Mouse (Mus musculus) stomach, embryonic 16.5 days (tissue): ENCODE measurements around the gene Fcnb. TPM values are rescaled to one million over a fixed set of nuclear protein-coding genes. Genes with fewer than 3 reads are reported as not detected.

Source experiments
- ATAC-seq: fragments of 200-750 bp; cut with Nextera tagmentation; 2 replicates; pipeline ENCODE4 v1.8.0; 2017; ENCODE audit warnings: moderate number of reproducible peaks, moderate TSS enrichment; ENCODE audit not compliant: insufficient read depth, low FRiP score
- H3K27ac ChIP-seq: fragments of 300-500 bp; sonication (generic); 2 replicates; pipeline ENCODE4 v1.5.1; 2014; ENCODE audit warnings: low read length
- H3K27me3 ChIP-seq: fragments of 300-500 bp; sonication (generic); 2 replicates; pipeline ENCODE4 v1.6.1; 2014; ENCODE audit warnings: low read length, control low read depth, mixed read lengths; ENCODE audit not compliant: control insufficient read depth, insufficient read depth
- H3K36me3 ChIP-seq: fragments of 300-500 bp; sonication (generic); 2 replicates; pipeline ENCODE4 v1.6.1; 2014; ENCODE audit warnings: low read length; ENCODE audit not compliant: control insufficient read depth, insufficient read depth
- H3K4me1 ChIP-seq: fragments of 300-500 bp; sonication (generic); 2 replicates; pipeline ENCODE4 v1.6.1; 2014; ENCODE audit warnings: low read length, control low read depth, mixed read lengths; ENCODE audit not compliant: control insufficient read depth, insufficient read depth
- H3K4me2 ChIP-seq: fragments of 300-500 bp; sonication (generic); 2 replicates; pipeline ENCODE4 v1.6.1; 2014; ENCODE audit warnings: low read depth, low read length, mixed read lengths
- H3K4me3 ChIP-seq: fragments of 300-500 bp; sonication (generic); replicated peaks from 2 replicates; pipeline ENCODE4 v1.5.1; 2014; ENCODE audit warnings: mild to moderate bottlenecking, low read length
- H3K9ac ChIP-seq: fragments of 300-500 bp; sonication (generic); 2 replicates; pipeline ENCODE4 v1.6.1; 2014; ENCODE audit warnings: low read length
- H3K9me3 ChIP-seq: fragments of 300-500 bp; sonication (generic); replicated peaks from 2 replicates; pipeline ENCODE4 v1.6.1; 2016; ENCODE audit warnings: low read length, control low read depth; ENCODE audit not compliant: control insufficient read depth
- WGBS: fragments of 180-500 bp; shearing (Covaris S2); extraction: QIAGEN DNeasy Blood & Tissue Kit; methylation state at CpG from one replicate; pipeline ENCODE4 v1.1.7; 2014; 5-methylcytosine and 5-hydroxymethylcytosine counted together
- polyA plus RNA-seq: library from polyadenylated mRNA; unstranded; fragments of >200 nt; fragmentation: Nextera tagmentation; extraction: Ambion mirVana; gene quantifications from 2 replicates; pipeline ENCODE4 v1.2.1, GENCODE M21; 2015

Fcnb gene
- polyA plus RNA-seq, 1 experiment from 2014 or later: 2.5 TPM

GRCm38 (mm10) chr2:28038391-28039096, 46.1 kb downstream of the Fcnb start:
- Histone ChIP-seq H3K36me3 (no peaks in the 10 kb centered on the region; the same call in none of the 2 replicates), H3K27me3 (no peaks in the 10 kb centered on the region), H3K4me3 (no peak overlapping the region), H3K4me1 (peaks cover 5% of the 10 kb centered on the region; the same call in 1 of the 2 replicates), H3K27ac (no peak overlapping the region), H3K9ac (no peak overlapping the region), H3K4me2 (no peak overlapping the region), H3K9me3 (no peaks in the 10 kb centered on the region)
- no peak for ATAC-seq
- WGBS: 77% methylated on average over 14 of the region's 14 CpGs

- no peaks in the 10 kb centered on the region; the same call in none of the 2 replicates for H3K36me3 ChIP-seq
- H3K27ac ChIP-seq: no peak overlapping the region
- 55% methylated on average over 12 of the region's 12 CpGs for WGBS
These were observed 46.9 kb downstream of the Fcnb start for GRCm38 (mm10) chr2:28037505-28038390.

GRCm38 (mm10) chr2:28036788-28037187, 47.9 kb downstream of the Fcnb start:
- no peak overlapping the region for H3K9ac ChIP-seq
- no peak overlapping the region for H3K4me3 ChIP-seq
- no peaks in the 10 kb centered on the region; the same call in none of the 2 replicates for H3K36me3 ChIP-seq
- H3K4me2 ChIP-seq: no peak overlapping the region
- no peak overlapping the region for H3K27ac ChIP-seq
- 83% methylated on average over 13 of the region's 13 CpGs for WGBS
- no peak; the same call in 1 of the 2 replicates for ATAC-seq
- no peaks in the 10 kb centered on the region for H3K9me3 ChIP-seq
- H3K27me3 ChIP-seq: no peaks in the 10 kb centered on the region
- peaks cover 5% of the 10 kb centered on the region; the same call in 1 of the 2 replicates for H3K4me1 ChIP-seq

More at GRCm38 (mm10) chr2:28037505-28038390, 46.9 kb downstream of the Fcnb start:
- Histone ChIP-seq H3K9me3 (no peaks in the 10 kb centered on the region), H3K4me1 (peaks cover 5% of the 10 kb centered on the region; the same call in 1 of the 2 replicates), H3K9ac (no peak overlapping the region), H3K4me2 (no peak overlapping the region), H3K27me3 (no peaks in the 10 kb centered on the region), H3K4me3 (no peak overlapping the region)
- no peak for ATAC-seq

- H3K9me3 ChIP-seq: no peaks in the 10 kb centered on the region
- no peak overlapping the region for H3K4me3 ChIP-seq
- no peaks in the 10 kb centered on the region for H3K27me3 ChIP-seq
- no peak overlapping the region for H3K4me2 ChIP-seq
- ATAC-seq: no peak
- peaks cover 5% of the 10 kb centered on the region; the same call in 1 of the 2 replicates for H3K4me1 ChIP-seq
- no peak overlapping the region for H3K9ac ChIP-seq
- WGBS: 81% methylated on average over 13 of the region's 13 CpGs
- H3K27ac ChIP-seq: no peak overlapping the region
- no peaks in the 10 kb centered on the region; the same call in none of the 2 replicates for H3K36me3 ChIP-seq
These were observed 50.5 kb downstream of the Fcnb start for GRCm38 (mm10) chr2:28034011-28034710.

GRCm38 (mm10) chr2:28032469-28032868, 52.2 kb downstream of the Fcnb start:
- Histone ChIP-seq H3K9me3 (no peaks in the 10 kb centered on the region), H3K27me3 (no peaks in the 10 kb centered on the region), H3K4me2 (no peak overlapping the region), H3K36me3 (no peaks in the 10 kb centered on the region; the same call in none of the 2 replicates), H3K4me1 (peaks cover 3% of the 10 kb centered on the region; the same call in 1 of the 2 replicates), H3K4me3 (no peak overlapping the region), H3K27ac (no peak overlapping the region), H3K9ac (no peak overlapping the region)
- ATAC-seq: no peak
- WGBS: 85% methylated on average over 11 of the region's 11 CpGs

GRCm38 (mm10) chr2:28031860-28032259, 52.8 kb downstream of the Fcnb start:
- WGBS: 72% methylated on average over 9 of the region's 9 CpGs
- no peaks in the 10 kb centered on the region for H3K27me3 ChIP-seq
- no peak overlapping the region for H3K27ac ChIP-seq
- no peak overlapping the region for H3K4me3 ChIP-seq
- no peak overlapping the region for H3K9ac ChIP-seq
- ATAC-seq: no peak
- no peaks in the 10 kb centered on the region for H3K4me1 ChIP-seq
- no peaks in the 10 kb centered on the region for H3K36me3 ChIP-seq
- H3K4me2 ChIP-seq: no peak overlapping the region
- H3K9me3 ChIP-seq: no peaks in the 10 kb centered on the region

Other genes with a start within 250 kb of the Fcnb start
- 146 and 158 TPM in 2 replicates for gene Col5a1, start 198.5 kb downstream of the Fcnb start, polyA plus RNA-seq
- 14.8 and 16.2 TPM in 2 replicates for gene Olfm1, start 108.1 kb upstream of the Fcnb start, polyA plus RNA-seq